Mouse (Mus musculus) limb, embryonic 11.5 days (tissue): ENCODE results near the gene Olfr263. TPM values are rescaled to one million over a fixed set of nuclear protein-coding genes. Genes with fewer than 3 reads are reported as not detected.

Experiments
- ATAC-seq: fragments of 200-750 bp; cut with Nextera tagmentation; 2 replicates; pipeline ENCODE4 v1.8.0; 2017; ENCODE audit warnings: low read depth; ENCODE audit not compliant: insufficient number of reproducible peaks, low FRiP score, low TSS enrichment
- DNase-seq: peaks from one replicate; pipeline ENCODE4 v3.0.0-alpha.2; 2015; ENCODE audit warnings: low spot score
- H3K27ac ChIP-seq: fragments of 300-500 bp; sonication (generic); replicated peaks from 2 replicates; pipeline ENCODE4 v1.5.1; 2014; ENCODE audit warnings: low read depth, mild to moderate bottlenecking, low read length
- H3K27me3 ChIP-seq: fragments of 300-500 bp; sonication (generic); 2 replicates; pipeline ENCODE4 v1.6.1; 2014; ENCODE audit warnings: mild to moderate bottlenecking, low read length, mixed read lengths; ENCODE audit not compliant: control insufficient read depth, insufficient read depth
- H3K36me3 ChIP-seq: fragments of 300-500 bp; sonication (generic); 2 replicates; pipeline ENCODE4 v1.6.1; 2014; ENCODE audit warnings: mild to moderate bottlenecking, low read length, moderate library complexity, mixed read lengths; ENCODE audit not compliant: control insufficient read depth, insufficient read depth
- H3K4me1 ChIP-seq: fragments of 300-500 bp; sonication (generic); 2 replicates; pipeline ENCODE4 v1.6.1; 2014; ENCODE audit warnings: low read length, mixed read lengths; ENCODE audit not compliant: control insufficient read depth, insufficient read depth
- H3K4me2 ChIP-seq: fragments of 300-500 bp; sonication (generic); 2 replicates; pipeline ENCODE4 v1.6.1; 2014; ENCODE audit warnings: low read depth, mild to moderate bottlenecking, moderate library complexity; ENCODE audit not compliant: severe bottlenecking
- H3K4me3 ChIP-seq: fragments of 300-500 bp; sonication (generic); 2 replicates; pipeline ENCODE4 v1.5.1; 2014; ENCODE audit warnings: low read depth, low read length
- H3K9ac ChIP-seq: fragments of 300-500 bp; sonication (generic); 2 replicates; pipeline ENCODE4 v1.6.1; 2014; ENCODE audit warnings: mild to moderate bottlenecking, low read length
- H3K9me3 ChIP-seq: fragments of 300-500 bp; sonication (generic); 2 replicates; pipeline ENCODE4 v1.6.1; 2016; ENCODE audit warnings: low read length; ENCODE audit not compliant: control insufficient read depth
- WGBS: fragments of 180-500 bp; shearing (Covaris S2); extraction: QIAGEN DNeasy Blood & Tissue Kit; methylation state at CpG from one replicate; pipeline ENCODE4 v1.1.7; 2014; 5-methylcytosine and 5-hydroxymethylcytosine counted together
- polyA plus RNA-seq: library from polyadenylated mRNA; unstranded; fragments of >200 nt; fragmentation: Nextera tagmentation; extraction: Ambion mirVana; gene quantifications from 2 replicates; pipeline ENCODE4 v1.2.1, GENCODE M21; 2014

Olfr263 gene
- polyA plus RNA-seq, 1 experiment from 2014 or later: not detected

DNA sequence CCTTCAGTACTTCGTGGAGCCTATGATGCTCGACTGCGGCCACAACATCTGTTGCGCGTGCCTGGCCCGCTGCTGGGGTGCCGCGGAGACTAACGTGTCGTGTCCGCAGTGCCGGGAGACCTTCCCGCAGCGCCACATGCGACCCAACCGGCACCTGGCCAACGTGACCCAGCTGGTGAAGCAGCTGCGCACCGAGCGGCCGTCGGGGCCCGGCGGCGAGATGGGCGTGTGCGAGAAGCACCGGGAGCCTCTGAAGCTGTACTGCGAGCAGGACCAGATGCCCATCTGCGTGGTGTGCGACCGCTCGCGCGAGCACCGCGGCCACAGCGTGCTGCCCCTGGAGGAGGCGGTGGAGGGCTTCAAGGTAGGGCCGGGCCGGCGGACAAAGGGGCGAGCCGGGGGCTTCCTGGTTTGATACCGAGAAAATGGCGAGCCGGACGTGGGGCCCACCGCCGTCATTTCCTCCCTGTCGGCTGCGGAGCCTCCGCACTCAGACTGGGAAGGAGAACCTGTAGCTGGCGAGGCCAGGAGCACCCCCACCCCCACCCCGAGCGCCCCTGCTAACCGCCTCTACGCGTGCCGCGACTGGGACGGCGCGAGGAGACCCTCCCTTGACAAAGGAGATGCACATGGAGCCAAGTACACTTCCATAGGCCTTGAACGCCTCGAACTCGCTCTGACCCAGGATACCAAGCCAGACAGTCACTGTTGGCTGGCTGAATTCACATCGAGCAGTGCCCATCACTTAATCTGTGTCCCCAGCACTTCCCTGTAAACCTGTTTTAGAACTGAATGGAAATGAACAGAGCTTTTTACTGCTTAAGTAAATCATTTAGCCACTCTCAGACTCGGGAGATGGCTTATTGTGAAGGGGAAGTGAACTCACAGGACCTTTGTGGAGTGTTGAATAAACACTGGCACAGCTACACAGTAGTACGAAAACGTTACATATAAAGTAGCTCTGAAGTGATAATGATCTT lies 51.4 kb downstream of the Olfr263 start:
- under 1% methylated on average over 71 of the region's 71 CpGs for WGBS
- Histone ChIP-seq H3K4me2 (peak overlapping the region; percentile 76), H3K4me3 (peak overlapping the region; percentile 100), H3K4me1 (peaks cover 15% of the 10 kb centered on the region), H3K9ac (peak overlapping the region; percentile 96), H3K27ac (peak overlapping the region; percentile 94), H3K27me3 (no peaks in the 10 kb centered on the region), H3K9me3 (no peaks in the 10 kb centered on the region), H3K36me3 (peaks cover 29% of the 10 kb centered on the region)
- DNase-seq: peak; percentile 79
- peak; percentile 31 for ATAC-seq

DNA sequence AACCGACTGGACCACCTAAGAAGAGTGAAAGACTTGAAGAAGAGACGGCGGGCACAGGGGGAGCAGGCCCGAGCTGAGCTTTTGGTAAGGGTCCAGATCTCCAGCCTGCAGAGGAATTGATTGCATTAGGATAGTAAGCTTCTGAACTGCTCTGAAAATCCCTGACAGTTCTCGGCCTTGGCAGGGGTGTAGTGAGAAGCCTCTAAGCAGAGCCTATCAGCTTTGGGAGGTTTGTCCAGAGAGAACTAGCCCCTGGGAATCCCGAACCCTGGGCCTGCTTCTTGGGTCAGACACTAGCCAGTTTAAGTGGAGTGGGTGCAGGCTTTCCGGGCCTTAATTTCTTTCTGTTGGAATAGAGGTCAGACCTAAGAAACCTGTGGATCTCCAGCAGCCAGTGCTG lies 52.6 kb downstream of the Olfr263 start:
- Histone ChIP-seq H3K27me3 (no peaks in the 10 kb centered on the region), H3K9ac (peak overlapping the region; percentile 43; the same call in 1 of the 2 replicates)
- no peak for ATAC-seq

DNA sequence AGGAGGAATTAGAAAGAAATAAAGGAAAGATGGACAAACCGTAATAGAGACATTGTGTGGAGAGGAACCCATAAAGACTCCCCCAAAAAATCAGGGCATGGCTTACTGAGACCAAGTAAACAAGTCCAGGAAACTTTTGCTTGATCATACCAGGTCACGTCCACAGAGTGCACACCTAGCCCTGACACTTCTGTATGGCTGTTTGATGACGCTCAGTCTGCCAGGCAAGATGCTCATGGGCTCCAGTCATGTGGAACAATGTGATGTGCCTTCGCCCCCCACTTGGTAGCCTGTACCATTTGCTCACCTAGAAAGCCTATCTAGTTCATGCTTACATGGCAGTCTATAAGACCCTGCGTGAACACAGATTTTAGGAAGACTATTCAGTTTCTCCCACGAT lies 53.6 kb downstream of the Olfr263 start:
- Histone ChIP-seq H3K9me3 (no peaks in the 10 kb centered on the region), H3K36me3 (peaks cover 37% of the 10 kb centered on the region), H3K4me1 (peaks cover 15% of the 10 kb centered on the region), H3K27me3 (no peaks in the 10 kb centered on the region), H3K4me3 (no peak overlapping the region), H3K4me2 (no peak overlapping the region), H3K9ac (no peak overlapping the region), H3K27ac (no peak overlapping the region)
- WGBS: 95% methylated on average over 6 of the region's 6 CpGs
- ATAC-seq: no peak
- DNase-seq: no peak

More for the DNA sequence above, 52.6 kb downstream of the Olfr263 start:
- 76% methylated on average over 7 of the region's 7 CpGs for WGBS
- H3K4me1 ChIP-seq: peaks cover 15% of the 10 kb centered on the region
- no peak overlapping the region for H3K27ac ChIP-seq
- H3K9me3 ChIP-seq: no peaks in the 10 kb centered on the region
- H3K36me3 ChIP-seq: peaks cover 31% of the 10 kb centered on the region
- H3K4me2 ChIP-seq: peak overlapping the region; percentile 76
- H3K4me3 ChIP-seq: peak overlapping the region; percentile 100
- no peak for DNase-seq

DNA sequence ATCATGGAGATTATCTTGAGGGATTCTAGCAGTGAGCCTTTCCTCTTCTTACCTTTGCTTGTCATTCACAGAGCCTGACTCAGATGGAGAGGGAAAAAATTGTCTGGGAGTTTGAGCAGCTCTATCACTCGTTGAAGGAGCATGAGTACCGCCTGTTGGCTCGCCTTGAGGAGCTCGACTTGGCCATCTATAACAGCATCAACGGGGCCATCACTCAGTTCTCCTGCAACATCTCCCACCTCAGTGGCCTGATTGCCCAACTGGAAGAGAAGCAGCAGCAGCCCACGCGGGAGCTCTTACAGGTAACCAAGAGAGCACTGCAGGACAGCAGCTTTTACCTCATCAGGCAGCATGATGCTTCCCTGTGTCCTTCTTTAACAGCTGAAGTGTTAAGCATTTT lies 54.2 kb downstream of the Olfr263 start:
- Histone ChIP-seq H3K4me3 (no peak overlapping the region), H3K9me3 (no peaks in the 10 kb centered on the region), H3K27me3 (no peaks in the 10 kb centered on the region), H3K4me2 (no peak overlapping the region), H3K4me1 (peaks cover 15% of the 10 kb centered on the region), H3K27ac (no peak overlapping the region), H3K36me3 (peaks cover 43% of the 10 kb centered on the region), H3K9ac (no peak overlapping the region)
- ATAC-seq (no peak), DNase-seq (no peak)
- WGBS: 93% methylated on average over 7 of the region's 7 CpGs

DNA sequence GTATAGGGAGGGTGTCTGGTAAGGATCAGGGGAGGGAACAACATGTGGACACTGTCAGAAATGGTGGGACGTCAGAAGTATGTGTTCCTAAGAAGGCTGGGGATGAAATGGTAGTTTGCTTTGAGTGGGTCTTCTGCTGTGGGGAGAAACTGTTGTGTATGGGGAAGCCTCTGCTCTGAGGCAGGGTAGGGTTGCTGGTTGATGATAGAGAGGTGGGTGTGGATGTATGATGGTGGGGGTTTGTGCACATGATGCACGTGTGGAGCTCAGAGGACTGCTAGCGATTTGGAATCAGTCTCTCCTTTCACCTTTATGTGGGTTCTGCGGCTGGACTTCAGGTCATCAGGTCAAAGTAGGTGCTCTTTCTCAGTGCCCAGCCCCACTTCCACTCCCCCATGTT lies 56.1 kb downstream of the Olfr263 start:
- H3K27me3 ChIP-seq: no peaks in the 10 kb centered on the region
- H3K4me1 ChIP-seq: peaks cover 12% of the 10 kb centered on the region
- no peak overlapping the region for H3K9ac ChIP-seq
- 84% methylated on average over 4 of the region's 4 CpGs for WGBS
- no peak overlapping the region for H3K4me3 ChIP-seq
- peaks cover 53% of the 10 kb centered on the region for H3K36me3 ChIP-seq
- no peaks in the 10 kb centered on the region for H3K9me3 ChIP-seq
- ATAC-seq (no peak), DNase-seq (no peak)
- no peak overlapping the region for H3K27ac ChIP-seq
- H3K4me2 ChIP-seq: no peak overlapping the region

Other genes starting within 250 kb of the Olfr263 start
- not detected in 2 replicates for gene Olfr1370, start 54.7 kb upstream of the Olfr263 start, polyA plus RNA-seq
- not detected in 2 replicates for gene Olfr1369-ps1, start 18.2 kb upstream of the Olfr263 start, polyA plus RNA-seq
- gene Olfr1368, start 16.2 kb downstream of the Olfr263 start, polyA plus RNA-seq: not detected in 2 replicates
- gene Trim27, start 49.8 kb downstream of the Olfr263 start, polyA plus RNA-seq: 183 and 190 TPM in 2 replicates
- gene Gpx5, start 163.1 kb downstream of the Olfr263 start, polyA plus RNA-seq: not detected in 2 replicates
- 0.51 and 0.88 TPM in 2 replicates for gene Gpx6, start 182.5 kb downstream of the Olfr263 start, polyA plus RNA-seq
- gene Olfr1367, start 217.3 kb downstream of the Olfr263 start, polyA plus RNA-seq: not detected in 2 replicates
- 20.2 and 20.3 TPM in 2 replicates for gene Zscan12, start 233.2 kb downstream of the Olfr263 start, polyA plus RNA-seq